30 mouse cellular contexts compared by ENCODE assay signal in genomic region chr10:69895606-69896005, GRCm38 (mm10).
DNase-seq lines count a peak whose midpoint lies in the region; ATAC-seq and TF ChIP-seq lines count a peak whose summit lies in the region.
"Had no signal": no experiment of that assay in that cellular context is flagged by ENCODE, and none has a peak within 500 bp of the region (broad histone marks: within the 10 kb centered on the region; RNA-seq: fewer than 3 reads in every experiment).

No protein-coding gene starts in this region.

- H3K27me3 ChIP-seq in liver, embryonic 13.5 days = no peaks in the 10 kb centered on the region
- H3K27me3 ChIP-seq in liver, embryonic 11.5 days (replicated peaks; ENCODE audit: control insufficient read depth, insufficient read depth, low read length) = no peaks in the 10 kb centered on the region
- peaks cover 4% of the 10 kb centered on the region; the same call in 1 of the 2 replicates for H3K27me3 ChIP-seq in liver, embryonic 15.5 days
- no peaks in the 10 kb centered on the region for H3K27me3 ChIP-seq in liver, postnatal 0 days (ENCODE audit: insufficient read depth, low read length)
- H3K27me3 ChIP-seq: CH12.LX; embryonic facial prominence, embryonic 13.5 days; forebrain, embryonic 12.5 days; forebrain, embryonic 15.5 days; hindbrain, embryonic 13.5 days; Patski had no signal

- no peaks in the 10 kb centered on the region for H3K36me3 ChIP-seq in liver, embryonic 13.5 days
- no peaks in the 10 kb centered on the region for H3K36me3 ChIP-seq in liver, embryonic 11.5 days (ENCODE audit: control insufficient read depth, insufficient read depth, low read length)
- H3K36me3 ChIP-seq in liver, embryonic 15.5 days (replicated peaks) = no peaks in the 10 kb centered on the region
- H3K36me3 ChIP-seq in liver, postnatal 0 days (replicated peaks; ENCODE audit: insufficient read depth, low read length) = no peaks in the 10 kb centered on the region
- H3K36me3 ChIP-seq: G1E had no signal

- H3K4me2 ChIP-seq in liver, embryonic 13.5 days = no peak overlapping the region
- no peak overlapping the region for H3K4me2 ChIP-seq in liver, embryonic 11.5 days
- no peak overlapping the region for H3K4me2 ChIP-seq in liver, embryonic 15.5 days
- H3K4me2 ChIP-seq in liver, postnatal 0 days (ENCODE audit: low read depth, low read length) = no peak overlapping the region
- H3K4me2 ChIP-seq: embryonic facial prominence, embryonic 13.5 days; forebrain, embryonic 12.5 days; forebrain, embryonic 15.5 days; heart, embryonic 11.5 days; hindbrain, embryonic 13.5 days had no signal

- no peak overlapping the region for H3K27ac ChIP-seq in liver, embryonic 13.5 days
- H3K27ac ChIP-seq in liver, embryonic 11.5 days (ENCODE audit: low read depth, low read length) = no peak overlapping the region
- H3K27ac ChIP-seq in liver, embryonic 15.5 days (replicated peaks) = no peak overlapping the region
- 0 out of 2 replicates have a peak overlapping the region, but pooled peaks have one; percentile 39 for H3K27ac ChIP-seq in liver, postnatal 0 days (ENCODE audit: low read depth)
- H3K27ac ChIP-seq: embryonic facial prominence, embryonic 10.5 days; embryonic facial prominence, embryonic 13.5 days; forebrain, embryonic 12.5 days; forebrain, embryonic 15.5 days; hindbrain, embryonic 10.5 days; hindbrain, embryonic 13.5 days had no signal

- TF ChIP-seq EP300 in liver, postnatal 0 days (IDR thresholded peaks at IDR 0.05; ENCODE audit: low read depth) = peak; percentile 35; the same call in 1 of the 2 replicates

- peak; percentile 51; the same call in 1 of the 2 replicates for ATAC-seq in liver, embryonic 13.5 days (ENCODE audit: low read depth)
- ATAC-seq in liver, embryonic 11.5 days (replicated peaks; ENCODE audit: low FRiP score) = no peak
- peak; percentile 62; the same call in 1 of the 2 replicates for ATAC-seq in liver, embryonic 15.5 days (ENCODE audit: insufficient read depth)
- ATAC-seq in liver, postnatal 0 days = peak; percentile 94
- ATAC-seq in megakaryocyte-erythroid progenitor cell, adult 5-6 weeks (replicated peaks; ENCODE audit: low FRiP score, low TSS enrichment, poor library complexity, severe bottlenecking) = no peak
- ATAC-seq: forebrain, embryonic 15.5 days; hindbrain, embryonic 16.5 days; Patski had no signal

- H3K4me3 ChIP-seq in liver, embryonic 13.5 days (replicated peaks) = no peak overlapping the region
- H3K4me3 ChIP-seq in liver, embryonic 11.5 days (ENCODE audit: low read depth, low read length) = no peak overlapping the region
- no peak overlapping the region for H3K4me3 ChIP-seq in liver, embryonic 15.5 days (replicated peaks)
- H3K4me3 ChIP-seq in liver, postnatal 0 days (ENCODE audit: low read depth, low read length) = no peak overlapping the region
- H3K4me3 ChIP-seq: embryonic facial prominence, embryonic 10.5 days; embryonic facial prominence, embryonic 13.5 days; erythroblast, embryonic 14.5 days; forebrain, embryonic 12.5 days; forebrain, embryonic 15.5 days; hindbrain, embryonic 10.5 days; hindbrain, embryonic 13.5 days had no signal

- no peaks in the 10 kb centered on the region for H3K9me3 ChIP-seq in liver, embryonic 13.5 days (replicated peaks)
- H3K9me3 ChIP-seq in liver, embryonic 11.5 days (ENCODE audit: control insufficient read depth, low read length) = no peaks in the 10 kb centered on the region
- no peaks in the 10 kb centered on the region for H3K9me3 ChIP-seq in liver, embryonic 15.5 days (replicated peaks)
- H3K9me3 ChIP-seq in liver, postnatal 0 days (ENCODE audit: low read length) = no peaks in the 10 kb centered on the region
- H3K9me3 ChIP-seq: embryonic facial prominence, embryonic 10.5 days; embryonic facial prominence, embryonic 13.5 days; forebrain, embryonic 12.5 days; forebrain, embryonic 15.5 days; hindbrain, embryonic 10.5 days; hindbrain, embryonic 13.5 days had no signal

- H3K4me1 ChIP-seq in liver, embryonic 13.5 days (replicated peaks) = peaks cover 6% of the 10 kb centered on the region; the same call in 1 of the 2 replicates
- no peaks in the 10 kb centered on the region for H3K4me1 ChIP-seq in liver, embryonic 11.5 days (replicated peaks; ENCODE audit: control insufficient read depth, insufficient read depth, low read length)
- H3K4me1 ChIP-seq in liver, embryonic 15.5 days (replicated peaks) = peaks cover 5% of the 10 kb centered on the region
- no peaks in the 10 kb centered on the region for H3K4me1 ChIP-seq in liver, postnatal 0 days (ENCODE audit: insufficient read depth)
- H3K4me1 ChIP-seq: embryonic facial prominence, embryonic 10.5 days; embryonic facial prominence, embryonic 13.5 days; forebrain, embryonic 12.5 days; forebrain, embryonic 15.5 days; hindbrain, embryonic 10.5 days; hindbrain, embryonic 13.5 days had no signal

- intact Hi-C loops in heart, postnatal 25 days (cut with DNase I) = no loop called here

- peak; percentile 42 for TF ChIP-seq CTCF in liver, postnatal 0 days (IDR thresholded peaks at IDR 0.05; ENCODE audit: low read depth)

- peak; percentile 55 for DNase-seq in heart, adult 11 months
- DNase-seq in heart, postnatal 25 days (ENCODE audit: low spot score) = no peak
- no peak for DNase-seq in liver, embryonic 13.5 days
- DNase-seq in liver, embryonic 11.5 days (ENCODE audit: low spot score) = no peak
- peak; percentile 49 for DNase-seq in liver, postnatal 0 days
- no peak for DNase-seq in natural killer cell, adult 2 months (ENCODE audit: low spot score in 2 of 2)
- DNase-seq: adrenal gland, postnatal 25 days; B cell, adult 2 months; cerebellum, adult 11-12 months; cerebellum, adult 8-10 months; cerebellum, postnatal 10 days; cerebellum, postnatal 36 days; embryo, embryonic 11 days; gastrocnemius, postnatal 10 days; gastrocnemius, postnatal 36 days; heart, postnatal 36 days had no signal

- no peak overlapping the region for H3K9ac ChIP-seq in liver, embryonic 13.5 days
- no peak overlapping the region for H3K9ac ChIP-seq in liver, embryonic 11.5 days (ENCODE audit: low read depth, low read length)
- H3K9ac ChIP-seq in liver, embryonic 15.5 days = no peak overlapping the region
- H3K9ac ChIP-seq in liver, postnatal 0 days (replicated peaks) = no peak overlapping the region
- H3K9ac ChIP-seq: embryonic facial prominence, embryonic 13.5 days; forebrain, embryonic 12.5 days; forebrain, embryonic 15.5 days; hindbrain, embryonic 13.5 days had no signal

- 57% methylated on average over 9 of the region's 9 CpGs for WGBS in liver, embryonic 13.5 days (ENCODE audit: insufficient replicate concordance)
- 68% methylated on average over 9 of the region's 9 CpGs for WGBS in liver, embryonic 11.5 days
- WGBS in liver, embryonic 15.5 days (ENCODE audit: insufficient replicate concordance) = 61% methylated on average over 9 of the region's 9 CpGs
- WGBS in liver, postnatal 0 days (ENCODE audit: insufficient replicate concordance) = 57% methylated on average over 9 of the region's 9 CpGs

Comparison
In these comparisons a context has a peak if more than half of its experiments do, and no peak if none do; other contexts are left out.
1. DNase-seq: peak in heart, adult 11 months (single experiment) and liver, postnatal 0 days (single experiment); none in heart, postnatal 25 days (single experiment), liver, embryonic 13.5 days (single experiment), liver, embryonic 11.5 days (single experiment) and natural killer cell, adult 2 months (0 of 2).
2. ATAC-seq: peak in liver, embryonic 13.5 days (single experiment), liver, embryonic 15.5 days (single experiment) and liver, postnatal 0 days (single experiment); none in liver, embryonic 11.5 days (single experiment) and megakaryocyte-erythroid progenitor cell, adult 5-6 weeks (single experiment).